Mouse (Mus musculus) central nervous system, embryonic 18 days (tissue): ENCODE results near the gene A530084C06Rik. TPM values are rescaled to one million over a fixed set of nuclear protein-coding genes. Genes with fewer than 3 reads are reported as not detected.

Source experiments
- polyA plus RNA-seq: library from polyadenylated mRNA; depleted of rRNA; stranded (reverse); fragments of >200 nt; gene quantifications from 2 replicates; pipeline ENCODE4 v1.2.3, GENCODE M21; 2012; rRNA removed

Gene A530084C06Rik
- 1.4 TPM in 2 replicates for polyA plus RNA-seq

DNA sequence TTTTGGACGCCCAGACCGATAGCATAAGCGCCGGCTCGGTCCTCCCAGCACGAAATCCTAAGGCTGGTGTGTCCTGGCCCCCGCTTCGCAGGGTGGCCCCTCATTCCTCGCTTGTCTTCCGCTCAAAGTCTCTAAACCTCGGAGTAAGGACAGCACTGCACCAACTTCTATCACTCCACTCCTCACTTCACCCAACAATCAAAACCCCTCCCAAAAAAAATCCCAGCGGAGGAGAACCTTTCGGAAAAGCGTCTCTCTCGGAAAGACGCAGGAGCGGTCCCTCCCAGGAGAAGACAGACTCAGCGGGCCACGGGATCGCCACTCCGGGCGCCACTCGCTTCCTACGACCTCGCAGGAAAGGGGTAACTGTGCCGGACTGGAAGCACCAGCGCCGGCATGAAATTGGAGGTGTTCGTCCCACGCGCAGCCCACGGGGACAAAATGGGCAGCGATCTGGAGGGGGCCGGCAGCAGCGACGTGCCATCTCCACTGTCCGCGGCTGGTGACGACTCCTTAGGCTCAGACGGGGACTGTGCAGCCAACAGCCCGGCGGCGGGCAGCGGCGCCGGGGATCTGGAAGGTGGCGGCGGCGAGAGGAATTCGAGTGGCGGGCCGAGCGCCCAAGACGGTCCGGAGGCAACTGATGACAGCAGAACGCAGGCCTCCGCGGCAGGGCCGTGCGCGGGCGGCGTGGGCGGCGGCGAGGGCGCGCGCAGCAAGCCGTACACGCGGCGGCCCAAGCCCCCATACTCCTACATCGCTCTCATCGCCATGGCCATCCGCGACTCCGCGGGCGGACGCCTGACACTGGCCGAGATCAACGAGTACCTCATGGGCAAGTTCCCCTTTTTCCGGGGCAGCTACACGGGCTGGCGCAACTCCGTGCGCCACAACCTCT lies at the start of gene A530084C06Rik:
Gene A530084C06Rik, minus strand, starts transcription at position 813 of the 898 bp plus-strand sequence.

DNA sequence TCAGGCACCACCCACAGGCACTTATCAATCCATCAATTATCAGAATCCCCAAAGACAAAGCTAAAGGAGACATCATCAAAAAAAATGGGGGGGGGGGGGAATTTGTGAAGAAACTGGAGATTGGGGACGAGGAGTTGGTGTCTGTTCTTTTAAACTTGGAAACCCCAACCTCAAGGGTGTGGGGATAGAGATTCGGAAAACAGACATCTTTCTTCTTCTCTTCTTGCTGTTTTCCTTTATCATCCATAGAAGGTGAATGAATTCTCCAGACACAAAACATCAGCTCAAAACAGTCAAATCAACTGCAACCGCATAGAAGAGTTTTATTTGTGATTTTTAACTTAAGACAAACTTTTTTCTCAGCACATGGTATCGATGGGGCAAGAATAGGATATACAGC lies 3.3 kb downstream of the A530084C06Rik start, which contains the start of gene Foxq1:
Gene Foxq1, plus strand, starts transcription at position 301 of the 400 bp plus-strand sequence.

Other genes with a start within 250 kb of the A530084C06Rik start
- 2.9 and 3.4 TPM in 2 replicates for gene Foxq1, start 3.2 kb downstream of the A530084C06Rik start, polyA plus RNA-seq
- 5.4 and 7.3 TPM in 2 replicates for gene Foxf2, start 66.5 kb upstream of the A530084C06Rik start, polyA plus RNA-seq
- gene Foxc1, start 247.3 kb upstream of the A530084C06Rik start, polyA plus RNA-seq, result 2.8 and 3.3 TPM in 2 replicates